19 mouse cellular contexts compared by ENCODE assay signal in genomic region chr2:169094011-169094754, GRCm38 (mm10).
DNase-seq lines count a peak whose midpoint lies in the region; ATAC-seq and TF ChIP-seq lines count a peak whose summit lies in the region.
"Had no signal": no experiment of that assay in that cellular context is flagged by ENCODE, and none has a peak within 500 bp of the region (broad histone marks: within the 10 kb centered on the region; RNA-seq: fewer than 3 reads in every experiment).

No protein-coding gene starts in this region.

- peak; percentile 50 for DNase-seq in R1 (ENCODE audit: low read depth, low spot score)
- no peak for DNase-seq in forebrain, postnatal 0 days
- DNase-seq in adrenal gland, postnatal 36 days, result no peak
- DNase-seq in urinary bladder, adult 2 months (ENCODE audit: low spot score), result no peak
- no peak for DNase-seq in liver, postnatal 0 days
- DNase-seq: cerebellum, adult 11-12 months; gastrocnemius, postnatal 14 days; heart, postnatal 14 days; lung, adult 2 months; thymus, adult 2 months had no signal

- 55% methylated on average over 22 of the region's 22 CpGs for whole genome bisulfite sequencing in embryonic facial prominence, embryonic 13.5 days
- 15% methylated on average over 22 of the region's 22 CpGs for WGBS in forebrain, postnatal 0 days
- 31% methylated on average over 22 of the region's 22 CpGs for WGBS in midbrain, embryonic 16.5 days
- 90% methylated on average over 22 of the region's 22 CpGs for WGBS in liver, postnatal 0 days (ENCODE audit: insufficient replicate concordance)

- ATAC-seq in embryonic facial prominence, embryonic 13.5 days (ENCODE audit: insufficient number of reproducible peaks, insufficient read depth, low FRiP score, low TSS enrichment, low read depth), result no peak
- no peak for ATAC-seq in forebrain, postnatal 0 days
- no peak for ATAC-seq in midbrain, embryonic 16.5 days
- no peak for ATAC-seq in liver, postnatal 0 days
- ATAC-seq: CD4-positive, CD25-positive, alpha-beta regulatory T cell, adult 4 months; intestine, embryonic 15.5 days had no signal

- H3K36me3 ChIP-seq in embryonic facial prominence, embryonic 13.5 days, result no peaks in the 10 kb centered on the region
- H3K36me3 ChIP-seq in forebrain, postnatal 0 days (ENCODE audit: insufficient read depth), result no peaks in the 10 kb centered on the region
- no peaks in the 10 kb centered on the region for H3K36me3 ChIP-seq in midbrain, embryonic 16.5 days (ENCODE audit: control insufficient read depth, insufficient read depth, low read length)
- no peaks in the 10 kb centered on the region for H3K36me3 ChIP-seq in liver, postnatal 0 days (replicated peaks; ENCODE audit: insufficient read depth, low read length)
- H3K36me3 ChIP-seq: embryonic facial prominence, embryonic 15.5 days; heart, embryonic 10.5 days; intestine, embryonic 15.5 days; limb, embryonic 15.5 days had no signal

- H3K4me1 ChIP-seq in embryonic facial prominence, embryonic 13.5 days, result peaks cover 11% of the 10 kb centered on the region
- H3K4me1 ChIP-seq in forebrain, postnatal 0 days (ENCODE audit: insufficient read depth), result peaks cover 8% of the 10 kb centered on the region; the same call in 1 of the 2 replicates
- H3K4me1 ChIP-seq in midbrain, embryonic 16.5 days (ENCODE audit: control insufficient read depth, insufficient read depth, low read length), result peaks cover 4% of the 10 kb centered on the region; the same call in 1 of the 2 replicates
- 0 out of 2 replicates have a peak, but pooled peaks cover under 1% of the 10 kb centered on the region for H3K4me1 ChIP-seq in liver, postnatal 0 days (ENCODE audit: insufficient read depth)
- H3K4me1 ChIP-seq: heart, embryonic 10.5 days; intestine, embryonic 15.5 days had no signal

- no peaks in the 10 kb centered on the region for H3K27me3 ChIP-seq in embryonic facial prominence, embryonic 13.5 days
- H3K27me3 ChIP-seq in forebrain, postnatal 0 days (ENCODE audit: insufficient read depth, low read length), result no peaks in the 10 kb centered on the region; the same call in 1 of the 2 replicates
- H3K27me3 ChIP-seq in midbrain, embryonic 16.5 days (ENCODE audit: control insufficient read depth, insufficient read depth, low read depth, low read length), result no peaks in the 10 kb centered on the region
- H3K27me3 ChIP-seq in liver, postnatal 0 days (ENCODE audit: insufficient read depth, low read length), result no peaks in the 10 kb centered on the region
- H3K27me3 ChIP-seq: embryonic facial prominence, embryonic 15.5 days; intestine, embryonic 15.5 days had no signal

- no peak overlapping the region; the same call in 1 of the 2 replicates for H3K4me2 ChIP-seq in embryonic facial prominence, embryonic 13.5 days
- H3K4me2 ChIP-seq in forebrain, postnatal 0 days (ENCODE audit: low read depth), result 0 out of 2 replicates have a peak overlapping the region, but pooled peaks have one; percentile 0
- H3K4me2 ChIP-seq in midbrain, embryonic 16.5 days (ENCODE audit: low read length), result 0 out of 2 replicates have a peak overlapping the region, but pooled peaks have one; percentile 3
- H3K4me2 ChIP-seq in liver, postnatal 0 days (ENCODE audit: low read depth, low read length), result no peak overlapping the region
- H3K4me2 ChIP-seq: embryonic facial prominence, embryonic 15.5 days; intestine, embryonic 15.5 days; limb, embryonic 15.5 days had no signal

- H3K9me3 ChIP-seq in embryonic facial prominence, embryonic 13.5 days, result peaks cover 6% of the 10 kb centered on the region; the same call in 1 of the 2 replicates
- peaks cover 4% of the 10 kb centered on the region; the same call in 1 of the 2 replicates for H3K9me3 ChIP-seq in forebrain, postnatal 0 days (ENCODE audit: low read length)
- peaks cover 3% of the 10 kb centered on the region; the same call in 1 of the 2 replicates for H3K9me3 ChIP-seq in midbrain, embryonic 16.5 days (replicated peaks; ENCODE audit: control insufficient read depth, low read length, poor library complexity, severe bottlenecking)
- H3K9me3 ChIP-seq in liver, postnatal 0 days (ENCODE audit: low read length), result peaks cover 2% of the 10 kb centered on the region; the same call in 1 of the 2 replicates
- H3K9me3 ChIP-seq: limb, embryonic 15.5 days had no signal

- H3K9ac ChIP-seq in embryonic facial prominence, embryonic 13.5 days, result no peak overlapping the region
- H3K9ac ChIP-seq in forebrain, postnatal 0 days, result no peak overlapping the region
- H3K9ac ChIP-seq in midbrain, embryonic 16.5 days (ENCODE audit: low read depth, low read length), result no peak overlapping the region
- H3K9ac ChIP-seq in liver, postnatal 0 days (replicated peaks), result no peak overlapping the region
- H3K9ac ChIP-seq: embryonic facial prominence, embryonic 15.5 days; intestine, embryonic 15.5 days; limb, embryonic 15.5 days had no signal

- TF ChIP-seq EP300 in liver, postnatal 0 days (IDR thresholded peaks at IDR 0.05; ENCODE audit: low read depth), result no peak

- H3K27ac ChIP-seq in embryonic facial prominence, embryonic 13.5 days, result 0 out of 2 replicates have a peak overlapping the region, but pooled peaks have one; percentile 16
- no peak overlapping the region for H3K27ac ChIP-seq in forebrain, postnatal 0 days (ENCODE audit: low read depth, low read length)
- H3K27ac ChIP-seq in midbrain, embryonic 16.5 days (ENCODE audit: low read length), result no peak overlapping the region; the same call in 1 of the 2 replicates
- H3K27ac ChIP-seq in liver, postnatal 0 days (ENCODE audit: low read depth), result no peak overlapping the region
- H3K27ac ChIP-seq: embryonic facial prominence, embryonic 15.5 days; heart, embryonic 10.5 days; intestine, embryonic 15.5 days; kidney, postnatal 0 days; layer of hippocampus, adult 2 months; limb, embryonic 15.5 days had no signal

- TF ChIP-seq CTCF in forebrain, postnatal 0 days (IDR thresholded peaks at IDR 0.05; ENCODE audit: low read depth), result no peak
- TF ChIP-seq CTCF in liver, postnatal 0 days (IDR thresholded peaks at IDR 0.05; ENCODE audit: low read depth), result no peak

- H3K4me3 ChIP-seq in embryonic facial prominence, embryonic 13.5 days, result no peak overlapping the region
- no peak overlapping the region for H3K4me3 ChIP-seq in forebrain, postnatal 0 days (ENCODE audit: low read depth, low read length)
- no peak overlapping the region for H3K4me3 ChIP-seq in midbrain, embryonic 16.5 days (ENCODE audit: low read depth, low read length)
- no peak overlapping the region for H3K4me3 ChIP-seq in liver, postnatal 0 days (ENCODE audit: low read depth, low read length)
- H3K4me3 ChIP-seq: embryonic facial prominence, embryonic 15.5 days; heart, embryonic 10.5 days; intestine, embryonic 15.5 days; layer of hippocampus, adult 2 months; limb, embryonic 15.5 days had no signal

Comparison
In these comparisons a context has a peak if more than half of its experiments do, and no peak if none do; other contexts are left out.
1. H3K4me2 ChIP-seq: peak in forebrain, postnatal 0 days (single experiment) and midbrain, embryonic 16.5 days (single experiment); none in embryonic facial prominence, embryonic 13.5 days (single experiment) and liver, postnatal 0 days (single experiment).